Mouse (Mus musculus) limb, embryonic 14.5 days (tissue): ENCODE data around the gene Cdca3. TPM values are rescaled to one million over a fixed set of nuclear protein-coding genes. Genes with fewer than 3 reads are reported as not detected.

Experiments used
- ATAC-seq: fragments of 200-750 bp; cut with Nextera tagmentation; 2 replicates; pipeline ENCODE4 v1.8.0; 2017; ENCODE audit warnings: low read depth, moderate number of reproducible peaks, moderate TSS enrichment; ENCODE audit not compliant: low FRiP score
- DNase-seq: peaks from one replicate; pipeline ENCODE4 v3.0.0-alpha.2; 2015; ENCODE audit warnings: low spot score
- H3K27ac ChIP-seq: fragments of 300-500 bp; sonication (generic); replicated peaks from 2 replicates; pipeline ENCODE4 v1.5.1; 2014; ENCODE audit warnings: low read depth, mild to moderate bottlenecking, low read length, moderate library complexity, mixed read lengths
- H3K27me3 ChIP-seq: fragments of 300-500 bp; sonication (generic); 2 replicates; pipeline ENCODE4 v1.6.1; 2014; ENCODE audit warnings: low read length, mixed read lengths; ENCODE audit not compliant: control insufficient read depth, insufficient read depth
- H3K36me3 ChIP-seq: fragments of 300-500 bp; sonication (generic); 2 replicates; pipeline ENCODE4 v1.6.1; 2014; ENCODE audit warnings: mild to moderate bottlenecking, low read length, moderate library complexity, mixed read lengths; ENCODE audit not compliant: control insufficient read depth, insufficient read depth
- H3K4me1 ChIP-seq: fragments of 300-500 bp; sonication (generic); 2 replicates; pipeline ENCODE4 v1.6.1; 2014; ENCODE audit warnings: antibody characterized with exemption, low read length, mixed read lengths; ENCODE audit not compliant: control insufficient read depth, insufficient read depth
- H3K4me2 ChIP-seq: fragments of 300-500 bp; sonication (generic); replicated peaks from 2 replicates; pipeline ENCODE4 v1.6.1; 2014; ENCODE audit warnings: low read depth, mild to moderate bottlenecking, low read length, moderate library complexity; ENCODE audit not compliant: severe bottlenecking
- H3K4me3 ChIP-seq: fragments of 300-500 bp; sonication (generic); replicated peaks from 2 replicates; pipeline ENCODE4 v1.5.1; 2014; ENCODE audit warnings: low read length
- H3K9ac ChIP-seq: fragments of 300-500 bp; sonication (generic); 2 replicates; pipeline ENCODE4 v1.6.1; 2014; ENCODE audit warnings: mild to moderate bottlenecking, low read depth, low read length, moderate library complexity; ENCODE audit not compliant: severe bottlenecking
- H3K9me3 ChIP-seq: fragments of 300-500 bp; sonication (generic); 2 replicates; pipeline ENCODE4 v1.6.1; 2016; ENCODE audit warnings: low read length; ENCODE audit not compliant: control insufficient read depth
- POLR2A ChIP-seq: fragments of 200-500 bp; IDR thresholded peaks from 2 replicates; pipeline ENCODE4 v1.8.0; 2012; ENCODE audit warnings: inconsistent platforms, mild to moderate bottlenecking, moderate library complexity, borderline replicate concordance; ENCODE audit not compliant: insufficient read depth, insufficient read length; ENCODE audit errors: extremely low read depth
- WGBS: fragments of 180-500 bp; shearing (Covaris S2); extraction: QIAGEN DNeasy Blood & Tissue Kit; methylation state at CpG from one replicate; pipeline ENCODE4 v1.1.7; 2014; 5-methylcytosine and 5-hydroxymethylcytosine counted together
- polyA plus RNA-seq, 2 experiments: library from polyadenylated mRNA; depleted of rRNA in 1 of 2; stranded (reverse) in 1 of 2; unstranded in 1 of 2; fragments of >200 nt; fragmentation: Nextera tagmentation in 1 of 2; extraction: Ambion mirVana in 1 of 2; gene quantifications; 2 replicates each; pipeline versions ENCODE4 v1.2.1 to v1.2.3; 2012 to 2014

The Cdca3 gene
- polyA plus RNA-seq, 2 experiments = 128 to 141 TPM

DNA sequence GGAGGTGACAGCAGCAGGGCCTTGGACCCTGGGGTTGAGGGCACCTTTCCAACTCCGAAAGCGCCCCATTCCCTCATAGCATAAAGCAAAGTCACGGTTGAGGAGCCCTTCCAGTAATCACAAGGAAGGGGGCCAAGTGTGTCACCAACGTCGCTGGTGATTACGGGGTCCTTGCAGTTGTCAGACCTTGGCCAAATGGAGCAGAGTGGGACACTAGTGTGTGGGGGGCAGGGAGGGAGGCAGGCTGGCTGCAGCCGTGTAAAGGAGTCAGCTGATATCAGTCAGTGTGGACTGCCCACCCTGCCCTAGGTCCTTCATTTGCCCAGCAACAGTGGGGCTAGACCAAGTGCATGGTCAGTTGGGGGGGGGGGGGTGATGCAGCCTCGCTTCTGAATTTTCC lies 14.9 kb upstream of the Cdca3 start:
- Histone ChIP-seq H3K4me2 (peak overlapping the region; percentile 72), H3K9ac (peak overlapping the region; percentile 65; the same call in 1 of the 2 replicates), H3K4me1 (peaks cover 28% of the 10 kb centered on the region), H3K27ac (peak overlapping the region; percentile 79; the same call in 1 of the 2 replicates), H3K27me3 (no peaks in the 10 kb centered on the region), H3K4me3 (peak overlapping the region; percentile 48), H3K36me3 (peaks cover 72% of the 10 kb centered on the region), H3K9me3 (no peaks in the 10 kb centered on the region)
- ATAC-seq (peak; percentile 16), DNase-seq (no peak)
- WGBS = 23% methylated on average over 8 of the region's 8 CpGs
- TF ChIP-seq POLR2A = no peak

DNA sequence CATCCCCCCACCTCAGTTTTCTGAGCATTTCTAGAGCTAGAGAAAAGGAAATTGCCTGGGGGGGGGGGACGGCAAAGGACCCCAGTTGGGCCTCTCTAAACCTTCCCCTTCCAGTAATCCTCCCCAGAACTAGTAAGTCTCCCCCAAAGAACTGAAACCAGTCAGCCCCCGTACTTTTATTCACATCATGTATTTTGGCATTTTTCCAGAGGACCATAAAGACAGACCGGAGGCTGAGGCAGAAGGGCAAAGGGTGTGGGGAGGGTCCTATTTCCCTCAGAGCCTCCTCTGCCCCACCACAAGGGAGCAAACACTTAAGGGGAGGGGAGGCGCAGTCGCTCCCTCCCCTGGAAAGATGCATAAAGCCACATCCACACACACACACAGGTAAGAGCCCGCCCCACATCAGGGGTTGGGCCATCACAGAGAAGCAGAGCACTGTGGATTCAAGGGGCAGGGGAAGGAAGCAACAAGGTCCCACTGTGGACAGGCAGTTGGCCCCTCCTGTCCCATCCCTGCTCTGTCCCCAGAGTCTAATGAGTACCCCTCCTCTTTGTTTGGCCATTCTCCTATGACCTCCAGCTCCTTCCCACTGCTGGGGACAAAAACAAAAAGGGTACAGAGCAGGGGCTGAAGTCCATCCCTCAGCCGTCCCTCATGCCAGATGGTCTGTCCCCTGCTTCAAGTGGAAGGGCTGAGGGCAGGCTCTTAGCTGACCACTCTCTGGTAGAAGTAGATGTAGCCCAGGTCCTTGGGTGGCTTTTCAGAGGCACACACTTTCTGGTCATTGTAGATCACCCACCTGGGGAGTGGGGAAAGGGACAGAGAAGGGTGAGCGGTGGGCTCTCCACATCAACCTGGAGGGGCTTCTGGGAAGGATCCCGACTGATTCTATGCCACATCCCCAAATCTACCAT lies 14.2 kb upstream of the Cdca3 start:
- no peaks in the 10 kb centered on the region for H3K9me3 ChIP-seq
- H3K36me3 ChIP-seq = peaks cover 76% of the 10 kb centered on the region
- ATAC-seq = no peak
- no peak overlapping the region for H3K27ac ChIP-seq
- TF ChIP-seq POLR2A = no peak
- no peaks in the 10 kb centered on the region for H3K27me3 ChIP-seq
- WGBS = 55% methylated on average over 9 of the region's 9 CpGs
- peak overlapping the region; percentile 72; the same call in 1 of the 2 replicates for H3K4me2 ChIP-seq
- no peak overlapping the region for H3K9ac ChIP-seq
- H3K4me3 ChIP-seq = no peak overlapping the region
- peaks cover 23% of the 10 kb centered on the region for H3K4me1 ChIP-seq
- DNase-seq = no peak

DNA sequence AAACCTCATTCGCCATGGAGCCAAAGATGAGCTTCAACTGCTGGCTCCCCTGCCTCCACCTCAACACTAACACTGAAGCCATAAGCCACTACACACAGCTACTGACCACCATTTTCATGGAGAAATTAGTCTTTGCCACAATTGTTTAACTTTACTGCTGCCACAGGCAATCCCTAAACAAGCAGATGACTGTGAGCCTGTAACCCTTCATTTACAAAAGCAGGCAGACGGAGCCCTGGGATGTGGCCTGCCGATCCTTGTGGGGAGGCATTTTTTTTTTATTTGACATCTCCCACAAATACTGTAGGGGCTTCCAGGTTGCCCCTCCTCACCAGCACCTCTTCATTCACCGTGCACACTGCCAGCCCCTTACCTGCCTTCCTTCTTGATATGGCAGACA lies 12.7 kb upstream of the Cdca3 start:
- TF ChIP-seq POLR2A = no peak
- no peak overlapping the region for H3K4me2 ChIP-seq
- H3K4me1 ChIP-seq = peaks cover 21% of the 10 kb centered on the region

DNA sequence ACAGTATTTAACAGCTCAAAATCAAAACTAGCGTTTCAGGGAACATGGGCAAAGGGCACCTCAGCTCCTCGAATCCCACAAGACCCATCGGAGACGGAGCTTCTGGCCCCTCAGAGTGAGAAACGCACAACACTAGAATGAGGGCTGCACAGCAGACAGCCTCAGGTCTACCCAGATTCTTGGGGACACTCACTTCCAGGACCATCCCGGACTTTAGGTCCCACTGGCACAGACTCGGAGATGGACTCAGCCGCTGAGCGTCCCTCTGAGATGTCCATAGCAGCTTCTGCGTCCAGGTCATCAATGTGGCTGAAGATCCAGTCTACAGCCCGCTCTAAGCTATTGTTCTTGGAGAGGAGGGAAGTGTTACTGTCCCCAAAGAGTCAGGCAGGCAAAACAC lies 12.2 kb upstream of the Cdca3 start:
- DNase-seq = no peak
- Histone ChIP-seq H3K27me3 (no peaks in the 10 kb centered on the region), H3K4me3 (no peak overlapping the region), H3K4me2 (no peak overlapping the region), H3K36me3 (peaks cover 77% of the 10 kb centered on the region), H3K9me3 (no peaks in the 10 kb centered on the region), H3K4me1 (peaks cover 17% of the 10 kb centered on the region), H3K27ac (no peak overlapping the region), H3K9ac (no peak overlapping the region)
- TF ChIP-seq POLR2A = no peak
- ATAC-seq = no peak
- 95% methylated on average over 11 of the region's 11 CpGs for WGBS

More for the DNA sequence above, 12.7 kb upstream of the Cdca3 start:
- Histone ChIP-seq H3K9ac (no peak overlapping the region), H3K4me3 (no peak overlapping the region), H3K27ac (no peak overlapping the region), H3K27me3 (no peaks in the 10 kb centered on the region), H3K9me3 (no peaks in the 10 kb centered on the region), H3K36me3 (peaks cover 77% of the 10 kb centered on the region)
- no peak for DNase-seq
- no peak for ATAC-seq
- 84% methylated on average over 4 of the region's 4 CpGs for WGBS

DNA sequence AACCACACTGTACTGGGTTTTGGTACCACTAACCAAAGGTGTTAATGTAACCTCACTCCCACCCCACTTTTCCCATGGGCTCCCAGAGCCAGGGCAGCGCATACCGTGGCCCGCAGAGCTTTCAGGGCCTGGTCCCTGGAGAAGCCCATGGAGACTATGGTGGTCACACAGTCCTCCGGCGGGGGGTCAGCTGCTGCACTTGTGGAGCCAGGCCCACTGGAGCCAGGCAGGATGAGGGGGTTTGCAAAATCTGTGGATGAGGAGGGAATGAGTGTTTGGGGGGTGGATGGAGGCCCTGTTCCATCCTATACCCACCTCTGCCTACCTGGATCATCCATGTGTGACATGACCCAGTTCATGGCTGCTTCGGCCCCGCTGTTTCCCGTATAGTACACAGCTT lies 11.8 kb upstream of the Cdca3 start:
- H3K4me3 ChIP-seq = no peak overlapping the region
- TF ChIP-seq POLR2A = no peak
- WGBS = 96% methylated on average over 8 of the region's 8 CpGs
- H3K4me2 ChIP-seq = no peak overlapping the region
- peaks cover 77% of the 10 kb centered on the region for H3K36me3 ChIP-seq
- ATAC-seq (no peak), DNase-seq (no peak)
- H3K27me3 ChIP-seq = no peaks in the 10 kb centered on the region
- H3K9me3 ChIP-seq = no peaks in the 10 kb centered on the region
- no peak overlapping the region for H3K27ac ChIP-seq
- peaks cover 13% of the 10 kb centered on the region for H3K4me1 ChIP-seq
- H3K9ac ChIP-seq = no peak overlapping the region

DNA sequence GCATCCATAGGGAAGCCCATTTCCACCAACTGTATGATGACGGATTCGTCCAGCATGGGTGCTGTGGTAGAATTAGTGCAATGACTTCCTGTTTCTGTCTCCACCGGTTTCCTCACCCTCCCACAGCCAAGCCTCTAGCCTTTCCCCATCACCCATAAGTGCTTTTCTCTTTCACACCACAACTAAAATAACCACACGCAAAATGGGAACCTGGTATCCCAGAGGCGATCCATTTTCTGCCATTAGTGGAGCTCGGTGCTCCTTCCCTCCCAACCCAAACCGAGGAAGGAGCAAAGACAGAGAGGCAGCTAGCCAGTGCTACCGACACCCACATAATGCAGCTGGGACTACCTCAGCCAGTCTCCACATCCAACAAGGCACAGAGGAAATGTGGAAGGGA lies 11.4 kb upstream of the Cdca3 start:
- Histone ChIP-seq H3K4me1 (peaks cover 10% of the 10 kb centered on the region), H3K27me3 (no peaks in the 10 kb centered on the region), H3K27ac (no peak overlapping the region), H3K4me2 (no peak overlapping the region), H3K4me3 (no peak overlapping the region), H3K36me3 (peaks cover 77% of the 10 kb centered on the region), H3K9me3 (no peaks in the 10 kb centered on the region), H3K9ac (no peak overlapping the region)
- DNase-seq = no peak
- TF ChIP-seq POLR2A = no peak
- WGBS = 89% methylated on average over 8 of the region's 8 CpGs
- no peak for ATAC-seq
